In genomic region chr10:88499993-88500392, GRCm38 (mm10) we compare ENCODE assay signal across 25 mouse cellular contexts. TPM values are rescaled to one million over a fixed set of nuclear protein-coding genes. Genes with fewer than 3 reads are reported as not detected.
"Had no signal": no experiment of that assay in that cellular context is flagged by ENCODE, and none has a peak within 500 bp of the region (broad histone marks: within the 10 kb centered on the region; RNA-seq: fewer than 3 reads in every experiment).

No protein-coding gene starts in this region.

- ATAC-seq: liver, postnatal 0 days; midbrain, embryonic 13.5 days; midbrain, embryonic 16.5 days had no signal

- H3K9ac ChIP-seq: limb, embryonic 12.5 days; limb, embryonic 15.5 days; liver, embryonic 14.5 days; liver, postnatal 0 days; midbrain, embryonic 13.5 days; neural tube, embryonic 13.5 days had no signal

- DNase-seq: kidney, adult 11 months; kidney, adult 9 months; kidney, postnatal 10 days; kidney, postnatal 4 days; left cerebral cortex, postnatal 4 days; liver, postnatal 0 days; retina, postnatal 1 day; right cerebral cortex, postnatal 25 days; thymus, adult 2 months; thymus, postnatal 14 days; thymus, postnatal 4 days had no signal

- H3K4me2 ChIP-seq: limb, embryonic 12.5 days; limb, embryonic 15.5 days; liver, embryonic 11.5 days; midbrain, embryonic 13.5 days; neural tube, embryonic 13.5 days had no signal

- H3K36me3 ChIP-seq: limb, embryonic 12.5 days; limb, embryonic 15.5 days; midbrain, embryonic 13.5 days; neural tube, embryonic 13.5 days had no signal

- H3K9me3 ChIP-seq: limb, embryonic 12.5 days; limb, embryonic 15.5 days; megakaryocyte, embryonic 14.5 days; midbrain, embryonic 10.5 days; midbrain, embryonic 13.5 days; neural tube, embryonic 13.5 days had no signal

- H3K4me3 ChIP-seq: limb, embryonic 12.5 days; limb, embryonic 15.5 days; megakaryocyte, embryonic 14.5 days; midbrain, embryonic 10.5 days; midbrain, embryonic 13.5 days; myocyte; neural tube, embryonic 13.5 days had no signal

- H3K27me3 ChIP-seq: limb, embryonic 12.5 days; limb, embryonic 15.5 days; midbrain, embryonic 13.5 days; neural tube, embryonic 13.5 days had no signal

- H3K27ac ChIP-seq: limb, embryonic 12.5 days; limb, embryonic 15.5 days; liver, embryonic 14.5 days; macrophage; midbrain, embryonic 10.5 days; midbrain, embryonic 13.5 days; neural tube, embryonic 13.5 days; stomach, postnatal 0 days had no signal

RNA-seq across cellular contexts. Expression of gene Sycp3, which starts 40.6 kb away (rescaled TPM):
- polyA plus RNA-seq: limb, embryonic 15.5 days; liver, embryonic 11.5 days; macrophage; myocyte; neural tube, embryonic 13.5 days; small intestine, adult 2 months; stomach, embryonic 14.5 days; thymus, adult 2 months had no signal
